In the genomic region with DNA sequence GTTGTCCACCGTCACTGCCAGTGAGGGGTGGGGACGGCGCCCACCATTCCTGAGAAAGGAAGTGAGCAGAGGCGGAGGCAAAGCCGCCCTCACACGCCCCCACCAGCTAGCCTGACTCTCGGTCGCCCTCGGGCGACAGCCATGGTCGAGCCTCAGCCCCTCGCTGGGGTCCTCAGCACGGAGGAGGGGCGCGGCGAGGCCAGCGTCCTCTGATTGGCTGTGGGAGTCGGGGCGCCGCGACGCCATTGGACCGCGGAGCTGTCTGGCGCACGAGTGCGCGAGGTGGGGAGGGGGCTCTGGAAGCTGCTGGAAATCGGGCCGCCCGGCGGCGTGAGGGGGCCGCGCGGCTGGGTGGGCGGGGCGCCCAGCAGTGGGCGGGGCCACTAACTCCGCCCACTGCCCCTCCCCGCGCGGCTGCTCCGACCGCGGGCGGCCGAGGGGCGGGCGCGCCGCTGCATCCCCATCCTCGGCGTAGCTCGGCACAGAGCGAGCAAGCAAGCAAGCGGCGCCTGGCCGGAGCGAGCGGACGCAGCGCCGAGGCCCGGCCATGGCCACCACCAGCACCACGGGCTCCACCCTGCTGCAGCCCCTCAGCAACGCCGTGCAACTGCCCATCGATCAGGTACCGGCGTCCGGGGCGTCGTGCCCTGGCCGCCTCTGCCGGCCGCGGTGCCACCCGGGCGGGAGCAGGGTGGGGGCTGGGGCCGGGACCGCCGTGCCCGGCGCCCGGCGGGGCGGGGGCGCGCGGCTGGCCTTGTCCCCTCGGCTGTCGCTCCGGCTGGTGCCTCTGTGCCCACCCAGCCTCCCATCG, we compare ENCODE assay signal across 8 mouse cellular contexts. TPM values are rescaled to one million over a fixed set of nuclear protein-coding genes. Genes with fewer than 3 reads are reported as not detected.
DNase-seq lines count a peak whose midpoint lies in the region; ATAC-seq and TF ChIP-seq lines count a peak whose summit lies in the region.

No protein-coding gene starts in this region.

- TF ChIP-seq CTCF in left cerebral cortex, adult 2 months (IDR thresholded peaks at IDR 0.05) = peak; percentile 14

- peak overlapping the region; percentile 91 for H3K9ac ChIP-seq in hindbrain, embryonic 15.5 days

- no peaks in the 10 kb centered on the region for H3K36me3 ChIP-seq in hindbrain, embryonic 15.5 days
- no peaks in the 10 kb centered on the region for H3K36me3 ChIP-seq in macrophage (ENCODE audit: inconsistent target)

- under 1% methylated on average over 74 of the region's 95 CpGs for WGBS in hindbrain, embryonic 15.5 days
- WGBS in macrophage (ENCODE audit: missing documents) = under 1% methylated on average over 84 of the region's 95 CpGs

- H3K27ac ChIP-seq in hindbrain, embryonic 15.5 days (replicated peaks) = peak overlapping the region; percentile 96
- peak overlapping the region; percentile 95 for H3K27ac ChIP-seq in left cerebral cortex, adult 2 months
- H3K27ac ChIP-seq in macrophage = no peak overlapping the region

- intact Hi-C loops in left cerebral cortex, adult 2 months (cut with DNase I) = loop anchor here (2.0 to 5.0 kb wide), 4 partner anchors 41 to 117 kb away; no protein-coding TSS in a partner anchor

- H3K4me2 ChIP-seq in hindbrain, embryonic 15.5 days = peak overlapping the region; percentile 70

- peak; percentile 98 for DNase-seq in ZHBTc4 (ENCODE audit: low read depth, low spot score)
- peak; percentile 64 to 74 for DNase-seq in cerebellum, postnatal 36 days
- DNase-seq in frontal cortex, postnatal 36 days (ENCODE audit: low spot score in 2 of 2) = peak; percentile 84 to 86
- DNase-seq in left cerebral cortex, adult 2 months (ENCODE audit: extremely low spot score in 1 of 2, low spot score in 2 of 2) = peak; percentile 86 to 93
- peak; percentile 91 for DNase-seq in right cerebral cortex, postnatal 14 days
- DNase-seq in urinary bladder, postnatal 25 days (ENCODE audit: low spot score) = peak; percentile 68

- peak overlapping the region; percentile 96 for H3K4me3 ChIP-seq in hindbrain, embryonic 15.5 days
- H3K4me3 ChIP-seq in left cerebral cortex, adult 2 months = peak overlapping the region; percentile 96
- H3K4me3 ChIP-seq in macrophage (ENCODE audit: inconsistent target) = peak overlapping the region; percentile 6; the same call in 1 of the 2 replicates

- no peaks in the 10 kb centered on the region for H3K79me2 ChIP-seq in macrophage (ENCODE audit: inconsistent target)

- peak; percentile 99 for ATAC-seq in hindbrain, embryonic 15.5 days (ENCODE audit: low FRiP score, low read depth)

- H3K27me3 ChIP-seq in hindbrain, embryonic 15.5 days = no peaks in the 10 kb centered on the region

- H3K4me1 ChIP-seq in hindbrain, embryonic 15.5 days (replicated peaks) = peaks cover 39% of the 10 kb centered on the region

- no peaks in the 10 kb centered on the region for H3K9me3 ChIP-seq in hindbrain, embryonic 15.5 days

RNA-seq across cellular contexts. Expression of a gene that starts 0.7 kb away (rescaled TPM):
- 65.5 and 66.9 TPM in 2 replicates for polyA plus RNA-seq in hindbrain, embryonic 15.5 days (2015; fragmentation: Nextera tagmentation; extraction: Ambion mirVana)
- 10 to 100 TPM; 78.7 to 85.3 TPM for total RNA-seq in left cerebral cortex, adult 2 months (2021)
- under 1 TPM in 1 of 26 experiments, not detected in 25; 0.92 TPM for total RNA-seq in macrophage (2018; cell fraction: chromatin; rRNA removed)
- total RNA-seq in macrophage (2018; cell fraction: cytosol; rRNA removed) = not detected
- not detected for total RNA-seq in macrophage (2018; cell fraction: nucleus; rRNA removed)
- polyA plus RNA-seq in macrophage (2018) = not detected in 3 replicates

Comparison
In these comparisons a context has a peak if more than half of its experiments do, and no peak if none do; other contexts are left out.
1. H3K4me3 ChIP-seq: peak in every context shown above with its lines; median percentile 96 in hindbrain, embryonic 15.5 days; 96 in left cerebral cortex, adult 2 months; 6 in macrophage.
2. RNA of a gene that starts 0.7 kb away (polyA plus RNA-seq): 65.5 to 66.9 TPM in hindbrain, embryonic 15.5 days; not detected in macrophage; every median in the first group is over 10 times any median in the second.
3. Peak in every context shown above with its lines, with median percentiles within 50 percentile points of each other: DNase-seq.